ENCODE assay signal across 9 mouse cellular contexts in genomic region chr3:84191141-84191881, GRCm38 (mm10). TPM values are rescaled to one million over a fixed set of nuclear protein-coding genes. Genes with fewer than 3 reads are reported as not detected.
DNase-seq lines count a peak whose midpoint lies in the region; ATAC-seq and TF ChIP-seq lines count a peak whose summit lies in the region.
"Had no signal": no experiment of that assay in that cellular context is flagged by ENCODE, and none has a peak within 500 bp of the region (broad histone marks: within the 10 kb centered on the region; RNA-seq: fewer than 3 reads in every experiment).

No protein-coding gene starts in this region.

- H3K27ac ChIP-seq in midbrain, embryonic 10.5 days (replicated peaks), result peak overlapping the region; percentile 30; the same call in 1 of the 2 replicates
- H3K27ac ChIP-seq in midbrain, embryonic 14.5 days (replicated peaks; ENCODE audit: low read depth, low read length), result no peak overlapping the region; the same call in 1 of the 2 replicates
- no peak overlapping the region for H3K27ac ChIP-seq in forebrain, embryonic 11.5 days (ENCODE audit: low read depth, low read length)
- H3K27ac ChIP-seq in kidney, embryonic 16.5 days (ENCODE audit: low read length), result peak overlapping the region; percentile 48
- H3K27ac ChIP-seq in left cerebral cortex, adult 2 months, result no peak overlapping the region

- H3K4me3 ChIP-seq in midbrain, embryonic 10.5 days, result peak overlapping the region; percentile 23; the same call in 1 of the 2 replicates
- no peak overlapping the region for H3K4me3 ChIP-seq in midbrain, embryonic 14.5 days (replicated peaks; ENCODE audit: low read depth, low read length)
- no peak overlapping the region for H3K4me3 ChIP-seq in forebrain, embryonic 11.5 days (ENCODE audit: low read depth, low read length)
- H3K4me3 ChIP-seq in kidney, embryonic 16.5 days (ENCODE audit: low read length), result peak overlapping the region; percentile 47
- no peak overlapping the region for H3K4me3 ChIP-seq in left cerebral cortex, adult 2 months

- peaks cover 91% of the 10 kb centered on the region for H3K36me3 ChIP-seq in midbrain, embryonic 10.5 days
- peaks cover 71% of the 10 kb centered on the region for H3K36me3 ChIP-seq in midbrain, embryonic 14.5 days (ENCODE audit: control insufficient read depth, insufficient read depth, low read length)
- no peaks in the 10 kb centered on the region; the same call in 1 of the 2 replicates for H3K36me3 ChIP-seq in forebrain, embryonic 11.5 days (ENCODE audit: control insufficient read depth, insufficient read depth, low read length)
- H3K36me3 ChIP-seq in kidney, embryonic 16.5 days (ENCODE audit: insufficient read depth, low read length), result no peaks in the 10 kb centered on the region

- ATAC-seq in midbrain, embryonic 14.5 days (ENCODE audit: low FRiP score, low TSS enrichment), result no peak
- ATAC-seq in forebrain, embryonic 11.5 days (replicated peaks; ENCODE audit: low FRiP score), result 0 out of 2 replicates have a peak, but pooled peaks have one; percentile 30
- peak; percentile 52 for ATAC-seq in kidney, embryonic 16.5 days (ENCODE audit: low FRiP score, low TSS enrichment)

- WGBS in midbrain, embryonic 10.5 days, result 47% methylated on average over 21 of the region's 21 CpGs
- WGBS in midbrain, embryonic 14.5 days, result 50% methylated on average over 21 of the region's 21 CpGs
- 51% methylated on average over 21 of the region's 21 CpGs for WGBS in forebrain, embryonic 11.5 days
- WGBS in kidney, embryonic 16.5 days, result 41% methylated on average over 21 of the region's 21 CpGs

- peaks cover 30% of the 10 kb centered on the region for H3K4me1 ChIP-seq in midbrain, embryonic 10.5 days
- peaks cover 7% of the 10 kb centered on the region; the same call in 1 of the 2 replicates for H3K4me1 ChIP-seq in midbrain, embryonic 14.5 days (ENCODE audit: control insufficient read depth, insufficient read depth, low read length)
- H3K4me1 ChIP-seq in forebrain, embryonic 11.5 days (replicated peaks; ENCODE audit: control insufficient read depth, insufficient read depth, low read length), result 0 out of 2 replicates have a peak, but pooled peaks cover 2% of the 10 kb centered on the region
- peaks cover 26% of the 10 kb centered on the region for H3K4me1 ChIP-seq in kidney, embryonic 16.5 days (ENCODE audit: insufficient read depth, low read length)

- intact Hi-C loops in left cerebral cortex, adult 2 months (cut with DNase I), result no loop called here

- H3K9ac ChIP-seq in midbrain, embryonic 14.5 days (replicated peaks; ENCODE audit: low read length), result no peak overlapping the region
- no peak overlapping the region for H3K9ac ChIP-seq in forebrain, embryonic 11.5 days (ENCODE audit: low read length)
- peak overlapping the region; percentile 51 for H3K9ac ChIP-seq in kidney, embryonic 16.5 days (replicated peaks; ENCODE audit: low read length)

- DNase-seq in midbrain, embryonic 10.5 days (ENCODE audit: low spot score), result no peak
- no peak for DNase-seq in midbrain, embryonic 14.5 days
- no peak for DNase-seq in forebrain, embryonic 11.5 days (ENCODE audit: low spot score)
- DNase-seq in lung, postnatal 36 days, result peak; percentile 47
- no peak for DNase-seq in thymus, postnatal 25 days
- no peak for DNase-seq in left cerebral cortex, adult 2 months (ENCODE audit: extremely low spot score in 1 of 2, low spot score in 2 of 2)
- no peak for DNase-seq in ovary, postnatal 10 days (ENCODE audit: low spot score)

- no peak for TF ChIP-seq CTCF in left cerebral cortex, adult 2 months (IDR thresholded peaks at IDR 0.05)

- H3K9me3 ChIP-seq in midbrain, embryonic 10.5 days (replicated peaks), result no peaks in the 10 kb centered on the region
- H3K9me3 ChIP-seq in midbrain, embryonic 14.5 days (ENCODE audit: control insufficient read depth, low read length), result no peaks in the 10 kb centered on the region
- no peaks in the 10 kb centered on the region for H3K9me3 ChIP-seq in forebrain, embryonic 11.5 days (ENCODE audit: control insufficient read depth, low read length)
- no peaks in the 10 kb centered on the region for H3K9me3 ChIP-seq in kidney, embryonic 16.5 days (ENCODE audit: low read length)

- H3K4me2 ChIP-seq in midbrain, embryonic 14.5 days (ENCODE audit: low read length), result no peak overlapping the region
- H3K4me2 ChIP-seq in forebrain, embryonic 11.5 days (ENCODE audit: low read depth, low read length, severe bottlenecking), result no peak overlapping the region
- H3K4me2 ChIP-seq in kidney, embryonic 16.5 days (replicated peaks; ENCODE audit: low read depth, low read length), result peak overlapping the region; percentile 64

- peaks cover 34% of the 10 kb centered on the region for H3K27me3 ChIP-seq in midbrain, embryonic 10.5 days (ENCODE audit: low read depth, poor library complexity, severe bottlenecking)
- H3K27me3 ChIP-seq in midbrain, embryonic 14.5 days (ENCODE audit: control insufficient read depth, insufficient read depth, low read length), result no peaks in the 10 kb centered on the region
- H3K27me3 ChIP-seq in forebrain, embryonic 11.5 days (ENCODE audit: control insufficient read depth, insufficient read depth, low read length), result peaks cover 2% of the 10 kb centered on the region; the same call in 1 of the 2 replicates
- no peaks in the 10 kb centered on the region for H3K27me3 ChIP-seq in kidney, embryonic 16.5 days (ENCODE audit: insufficient read depth, low read length)

RNA-seq across cellular contexts. Expression of gene Gm6525, which starts 17.4 kb away (rescaled TPM):
- polyA plus RNA-seq in midbrain, embryonic 10.5 days (2016; fragmentation: Nextera tagmentation; extraction: Ambion mirVana), result 1.8 and 2.8 TPM in 2 replicates
- 3.1 and 3.2 TPM in 2 replicates for polyA plus RNA-seq in midbrain, embryonic 14.5 days (2014; fragmentation: Nextera tagmentation; extraction: Ambion mirVana)
- polyA plus RNA-seq in forebrain, embryonic 11.5 days (2014; fragmentation: Nextera tagmentation; extraction: Ambion mirVana), result 0.43 and 1.1 TPM in 2 replicates
- 0.77 and 0.80 TPM in 2 replicates for polyA plus RNA-seq in kidney, embryonic 16.5 days (2015; fragmentation: Nextera tagmentation; extraction: Ambion mirVana)
- total RNA-seq in left cerebral cortex, adult 2 months (2021), result not detected
- total RNA-seq: liver, adult 2 months had no signal
- polyA plus RNA-seq: liver, adult 2 months had no signal

RNA-seq across cellular contexts. Expression of gene Mnd1, which starts 35.7 kb away (rescaled TPM):
- 10.3 and 12.3 TPM in 2 replicates for polyA plus RNA-seq in midbrain, embryonic 10.5 days (2016; fragmentation: Nextera tagmentation; extraction: Ambion mirVana)
- 1.2 and 1.7 TPM in 2 replicates for polyA plus RNA-seq in midbrain, embryonic 14.5 days (2014; fragmentation: Nextera tagmentation; extraction: Ambion mirVana)
- polyA plus RNA-seq in forebrain, embryonic 11.5 days (2014; fragmentation: Nextera tagmentation; extraction: Ambion mirVana), result 8.7 and 12.1 TPM in 2 replicates
- 13.3 and 14.3 TPM in 2 replicates for polyA plus RNA-seq in kidney, embryonic 16.5 days (2015; fragmentation: Nextera tagmentation; extraction: Ambion mirVana)
- under 1 TPM; 0.68 to 0.96 TPM for total RNA-seq in left cerebral cortex, adult 2 months (2021)

Comparison
In these comparisons a context has a peak if more than half of its experiments do, and no peak if none do; other contexts are left out.
1. H3K27ac ChIP-seq: peak in midbrain, embryonic 10.5 days (single experiment) and kidney, embryonic 16.5 days (single experiment); none in midbrain, embryonic 14.5 days (single experiment), forebrain, embryonic 11.5 days (single experiment) and left cerebral cortex, adult 2 months (single experiment).
2. H3K4me3 ChIP-seq: peak in midbrain, embryonic 10.5 days (single experiment) and kidney, embryonic 16.5 days (single experiment); none in midbrain, embryonic 14.5 days (single experiment), forebrain, embryonic 11.5 days (single experiment) and left cerebral cortex, adult 2 months (single experiment).